Mouse (Mus musculus) layer of hippocampus, postnatal 10 days (tissue): ENCODE measurements around the gene Macrod2. TPM values are rescaled to one million over a fixed set of nuclear protein-coding genes. Genes with fewer than 3 reads are reported as not detected.

Source experiments
- DNase-seq, 2 experiments: peaks; one replicate each; pipeline ENCODE4 v3.0.0; 2021; ENCODE audit warnings: low spot score in 2 of 2
- total RNA-seq, 2 experiments: library from RNA; stranded (reverse); gene quantifications; 2 replicates each; pipeline ENCODE4 v1.2.3; 2021

Gene Macrod2
- total RNA-seq, 2 experiments from 2014 or later = 58.4 to 70.5 TPM

DNA sequence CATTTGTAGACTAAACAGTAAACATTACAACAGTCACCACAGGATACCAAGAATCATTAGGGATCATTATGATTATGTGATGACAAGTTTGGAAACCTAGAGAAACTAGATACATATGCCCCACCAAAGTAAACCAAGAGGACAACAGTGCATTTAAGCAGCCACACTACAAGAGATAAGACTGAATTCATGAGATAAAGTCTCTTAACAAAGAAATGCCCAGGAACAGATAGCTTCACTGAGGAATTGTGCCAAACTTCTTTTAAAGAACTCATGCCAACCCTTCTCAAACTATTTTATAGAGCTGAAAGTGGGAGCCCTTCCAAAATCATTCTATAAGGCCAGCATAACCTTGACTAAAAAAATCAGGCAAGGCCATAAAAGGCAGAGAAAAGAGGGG is 2015.0 kb downstream of the Macrod2 start:
- DNase-seq = no peak

GRCm38 (mm10) chr2:142433126-142433525 is 2038.0 kb downstream of the Macrod2 start:
- DNase-seq = no peak

DNA sequence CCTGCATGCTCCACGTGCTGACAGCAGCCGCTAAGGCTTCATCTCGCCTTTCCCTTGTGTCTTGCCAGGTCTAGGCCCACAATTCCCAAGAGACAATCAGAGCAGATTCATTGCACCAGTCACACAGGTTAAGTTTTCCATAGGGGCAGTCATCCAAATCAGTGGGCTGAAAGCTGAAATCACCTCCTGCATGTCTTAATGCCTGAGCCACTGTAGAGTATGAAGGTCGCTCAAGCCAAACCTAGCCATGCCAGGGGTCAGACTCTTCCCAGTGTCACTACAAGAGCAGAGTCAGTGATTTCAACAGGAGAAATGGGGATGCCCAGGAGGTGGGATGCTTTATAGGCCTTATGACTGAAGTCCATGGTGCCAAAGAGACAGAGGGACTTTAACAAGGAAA is 2039.6 kb downstream of the Macrod2 start:
- no peak for DNase-seq

DNA sequence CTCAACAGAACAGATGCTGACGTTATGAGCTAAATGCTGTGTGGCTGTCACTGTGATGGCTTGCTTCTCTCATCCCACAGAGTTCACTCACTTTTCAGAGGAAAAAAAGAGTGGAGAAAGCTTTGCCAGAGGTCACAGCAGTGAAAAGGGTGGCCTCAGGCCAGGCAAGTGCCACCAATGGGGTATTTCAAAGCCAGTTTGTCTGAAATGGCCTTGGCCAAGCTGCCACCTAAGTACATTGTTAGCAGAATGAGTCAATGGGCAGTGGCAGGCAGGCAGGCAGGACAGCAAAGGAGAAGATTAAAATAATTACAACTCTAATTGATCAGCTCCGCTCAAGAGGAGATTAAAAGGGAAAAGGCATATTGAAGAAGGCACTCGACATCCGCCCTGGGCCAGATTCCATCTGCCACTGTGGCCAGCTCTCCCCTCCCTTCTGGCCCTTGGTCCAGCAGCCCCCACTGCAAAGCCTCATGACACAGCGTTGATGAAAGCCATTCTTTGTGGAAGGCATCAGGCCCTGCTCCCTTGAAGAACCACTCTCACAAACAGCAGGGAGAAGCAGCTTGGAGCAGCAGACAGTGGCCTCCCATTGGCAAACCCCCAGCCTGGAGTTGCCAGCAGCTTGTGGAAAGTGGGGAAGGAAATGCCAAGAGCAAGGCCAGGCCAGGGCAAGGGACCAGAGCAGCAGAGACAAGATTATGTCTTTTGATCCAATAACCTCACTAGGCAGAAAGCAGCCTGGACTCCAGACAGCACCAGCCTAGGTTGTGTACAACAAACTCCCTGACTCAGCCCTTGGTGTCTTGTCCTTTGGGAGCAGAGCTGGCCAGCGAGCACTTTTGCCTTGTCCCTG is 2042.7 kb downstream of the Macrod2 start:
- peak; percentile 79 to 81 for DNase-seq

Other genes starting within 250 kb of the Macrod2 start
- not detected for gene Gm17374, start 243.3 kb upstream of the Macrod2 start, total RNA-seq
- 10 to 100 TPM; 21.4 to 22.6 TPM for gene Esf1, start 224.7 kb upstream of the Macrod2 start, total RNA-seq
- gene Ndufaf5, start 224.7 kb upstream of the Macrod2 start, total RNA-seq = 10 to 100 TPM; 51.7 to 53.3 TPM
- gene Sel1l2, start 5.6 kb upstream of the Macrod2 start, total RNA-seq = not detected